Mouse (Mus musculus) stomach, postnatal 0 days (tissue): ENCODE data around the gene Snx8. TPM values are rescaled to one million over a fixed set of nuclear protein-coding genes. Genes with fewer than 3 reads are reported as not detected.

Source experiments
- ATAC-seq: fragments of 200-750 bp; cut with Nextera tagmentation; 2 replicates; pipeline ENCODE4 v1.8.0; 2017; ENCODE audit not compliant: low FRiP score, low TSS enrichment
- DNase-seq: peaks from one replicate; pipeline ENCODE4 v3.0.0-alpha.2; 2016; ENCODE audit warnings: low spot score
- H3K27ac ChIP-seq: fragments of 300-500 bp; sonication (generic); replicated peaks from 2 replicates; pipeline ENCODE4 v1.5.1; 2014; ENCODE audit warnings: mild to moderate bottlenecking, control low read depth
- H3K27me3 ChIP-seq: fragments of 300-500 bp; sonication (generic); 2 replicates; pipeline ENCODE4 v1.6.1; 2014; ENCODE audit warnings: low read length; ENCODE audit not compliant: control insufficient read depth, insufficient read depth
- H3K36me3 ChIP-seq: fragments of 300-500 bp; sonication (generic); 2 replicates; pipeline ENCODE4 v1.6.1; 2014; ENCODE audit warnings: low read length, mixed read lengths; ENCODE audit not compliant: control insufficient read depth, insufficient read depth
- H3K4me1 ChIP-seq: fragments of 300-500 bp; sonication (generic); replicated peaks from 2 replicates; pipeline ENCODE4 v1.6.1; 2014; ENCODE audit warnings: antibody characterized with exemption; ENCODE audit not compliant: control insufficient read depth, insufficient read depth
- H3K4me2 ChIP-seq: fragments of 300-500 bp; sonication (generic); replicated peaks from 2 replicates; pipeline ENCODE4 v1.6.1; 2014; ENCODE audit warnings: low read depth, mild to moderate bottlenecking, control low read depth, moderate library complexity
- H3K4me3 ChIP-seq: fragments of 300-500 bp; sonication (generic); 2 replicates; pipeline ENCODE4 v1.5.1; 2014; ENCODE audit warnings: low read depth, low read length, control low read depth
- H3K9ac ChIP-seq: fragments of 300-500 bp; sonication (generic); 2 replicates; pipeline ENCODE4 v1.6.1; 2014; ENCODE audit warnings: mild to moderate bottlenecking, low read length, control low read depth, mixed read lengths
- H3K9me3 ChIP-seq: fragments of 300-500 bp; sonication (generic); 2 replicates; pipeline ENCODE4 v1.6.1; 2016; ENCODE audit warnings: low read length; ENCODE audit not compliant: control insufficient read depth
- CTCF ChIP-seq: IDR thresholded peaks from 2 replicates; pipeline ENCODE4 v1.5.1; 2016; ENCODE audit warnings: antibody characterized with exemption, low read depth, mild to moderate bottlenecking, moderate library complexity
- EP300 ChIP-seq: optimal IDR thresholded peaks from 2 replicates; pipeline ENCODE3; 2016; ENCODE audit warnings: antibody characterized with exemption
- WGBS: fragments of 180-500 bp; shearing (Covaris S2); extraction: QIAGEN DNeasy Blood & Tissue Kit; methylation state at CpG from one replicate; pipeline ENCODE4 v1.1.7; 2014; 5-methylcytosine and 5-hydroxymethylcytosine counted together
- microRNA-seq: library from miRNA; unstranded; fragments of <30 nt; microRNA quantifications from one replicate; pipeline ENCODE4, GENCODE M21; 2016
- polyA plus RNA-seq: library from polyadenylated mRNA; unstranded; fragments of >200 nt; fragmentation: Nextera tagmentation; extraction: Ambion mirVana; gene quantifications from 2 replicates; pipeline ENCODE4 v1.2.1, GENCODE M21; 2015

The Snx8 gene
- polyA plus RNA-seq, 1 experiment from 2014 or later = 8.6 TPM

DNA sequence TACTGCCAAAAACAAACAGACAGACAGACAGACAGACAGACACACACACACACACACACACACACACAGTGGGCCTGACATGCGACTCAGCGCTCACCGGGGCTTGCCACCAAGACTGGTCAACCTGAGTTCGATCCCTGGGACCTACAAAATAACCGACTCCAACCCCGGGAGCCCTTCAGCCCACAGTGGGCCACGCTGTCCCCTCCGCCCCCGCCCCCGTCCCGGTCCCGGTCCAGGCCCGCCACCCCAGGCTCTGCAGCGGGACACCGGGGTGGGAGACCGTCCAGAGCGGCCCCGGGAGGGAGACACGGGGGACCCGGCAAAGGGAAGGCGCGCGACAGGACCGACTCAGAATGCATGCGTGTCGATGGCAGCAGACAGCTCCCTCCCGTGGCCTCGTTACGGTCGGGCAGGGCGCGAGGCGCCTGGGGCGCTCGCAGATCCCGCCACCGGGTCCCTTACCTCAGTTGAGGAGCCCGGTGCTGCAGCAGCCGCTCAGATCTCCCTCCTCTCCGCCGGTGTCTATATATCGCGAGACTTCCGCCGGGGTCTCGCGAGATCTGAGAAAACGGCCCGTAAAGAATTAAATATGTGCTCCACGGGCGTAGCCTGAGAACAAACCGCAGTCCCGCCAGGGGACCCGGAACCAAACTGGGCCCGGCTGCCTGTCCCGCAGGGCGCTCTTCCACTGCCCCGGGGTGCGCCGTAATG, 67.9 kb downstream of the Snx8 start, which contains the start of the genes Mad1l1 and Nudt1:
Gene Mad1l1 (minus strand): TSS at position 511 of the 714 bp plus-strand sequence.
Gene Nudt1 (plus strand): TSS at position 615 of the 714 bp plus-strand sequence.
- peak within 1 kb of the TSS; percentile 90 for H3K27ac ChIP-seq
- no peaks in the 10 kb centered on the region for H3K9me3 ChIP-seq
- peak within 1 kb of the TSS; percentile 97 for H3K9ac ChIP-seq
- peaks cover 3% of the 10 kb centered on the region; the same call in 1 of the 2 replicates for H3K4me1 ChIP-seq
- TF ChIP-seq CTCF (peak; percentile 49; the same call in 1 of the 2 replicates), EP300 (peak; percentile 100)
- peak within 1 kb of the TSS; percentile 78 for H3K4me3 ChIP-seq
- H3K27me3 ChIP-seq = no peaks in the 10 kb centered on the region
- H3K36me3 ChIP-seq = no peaks in the 10 kb centered on the region
- peak within 1 kb of the TSS; percentile 95 for H3K4me2 ChIP-seq
- peak; percentile 95 for ATAC-seq
- under 1% methylated on average over 58 of the region's 60 CpGs for WGBS
- peak; percentile 94 for DNase-seq

DNA sequence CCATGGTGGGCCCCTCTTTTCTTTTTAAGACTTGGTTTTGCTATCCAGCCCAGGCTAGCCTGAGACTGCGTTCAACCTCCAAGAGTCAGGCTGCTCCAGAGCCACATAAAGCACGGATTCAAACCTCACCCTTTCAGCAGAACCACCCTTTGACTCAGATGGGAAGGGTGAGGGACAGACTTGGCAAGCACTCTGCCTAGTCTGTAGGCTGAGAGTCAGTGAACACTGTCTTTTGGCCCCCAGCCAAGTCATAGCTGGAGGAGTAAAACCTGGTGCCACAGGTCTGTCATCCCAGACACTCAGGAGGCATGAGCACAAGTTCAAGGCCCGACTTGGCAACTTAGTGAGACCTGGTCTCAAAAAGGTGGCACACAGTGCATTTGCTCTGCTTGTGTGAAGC, 72.3 kb downstream of the Snx8 start:
- no peak overlapping the region for H3K4me2 ChIP-seq
- H3K4me1 ChIP-seq = peaks cover 3% of the 10 kb centered on the region; the same call in 1 of the 2 replicates
- DNase-seq (no peak), ATAC-seq (no peak)
- no peak overlapping the region for H3K4me3 ChIP-seq
- H3K9ac ChIP-seq = no peak overlapping the region
- peaks cover 9% of the 10 kb centered on the region; the same call in 1 of the 2 replicates for H3K36me3 ChIP-seq
- H3K27me3 ChIP-seq = no peaks in the 10 kb centered on the region
- no peak for TF ChIP-seq CTCF
- TF ChIP-seq EP300 = no peak
- WGBS = 69% methylated on average over 3 of the region's 3 CpGs
- H3K9me3 ChIP-seq = no peaks in the 10 kb centered on the region
- H3K27ac ChIP-seq = no peak overlapping the region

DNA sequence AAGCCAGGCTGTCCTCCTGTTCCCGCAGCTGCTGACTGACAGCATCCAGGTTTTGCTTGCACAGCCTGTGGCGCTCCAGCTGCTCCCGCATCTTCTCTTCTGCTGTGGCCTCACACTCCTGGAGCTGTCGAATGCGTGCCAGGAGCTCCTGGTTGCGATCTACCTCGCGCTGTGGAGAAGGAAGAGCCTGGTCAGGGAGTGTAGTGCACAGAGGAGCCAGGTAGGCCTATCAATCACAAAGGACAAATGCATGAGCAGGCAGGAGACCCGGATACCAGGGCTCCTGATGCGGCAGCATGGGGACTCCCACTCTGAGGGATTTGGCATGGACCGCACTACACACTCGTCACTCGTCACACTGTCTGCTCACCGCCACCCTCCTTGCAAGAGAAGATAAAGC, 81.5 kb downstream of the Snx8 start:
- Histone ChIP-seq H3K9ac (no peak overlapping the region), H3K4me2 (no peak overlapping the region), H3K27ac (no peak overlapping the region), H3K9me3 (no peaks in the 10 kb centered on the region), H3K27me3 (no peaks in the 10 kb centered on the region), H3K4me3 (no peak overlapping the region), H3K4me1 (no peaks in the 10 kb centered on the region), H3K36me3 (peaks cover 23% of the 10 kb centered on the region)
- DNase-seq = no peak
- WGBS = 91% methylated on average over 14 of the region's 14 CpGs
- no peak for ATAC-seq
- TF ChIP-seq EP300 = no peak
- no peak for TF ChIP-seq CTCF

DNA sequence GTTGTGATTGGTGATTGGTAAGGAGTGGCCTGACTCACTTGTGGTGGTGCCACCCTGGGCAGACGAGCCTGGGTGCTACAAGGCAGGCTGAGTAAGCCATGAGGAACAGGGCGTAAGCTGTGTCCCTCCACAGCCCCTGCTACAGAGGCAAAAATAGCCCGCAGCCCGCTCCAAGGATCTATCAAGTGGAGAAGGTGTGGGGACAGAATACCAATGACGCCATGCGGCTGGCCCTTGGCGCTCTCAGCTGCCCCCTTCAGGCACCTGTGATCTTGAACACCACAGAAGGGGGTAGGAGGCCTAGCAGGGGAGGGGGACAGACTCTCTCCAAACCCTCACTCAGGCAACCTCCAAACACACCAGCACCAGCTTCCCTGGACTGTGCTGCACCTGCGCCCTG, 83.0 kb downstream of the Snx8 start:
- no peak overlapping the region for H3K4me2 ChIP-seq
- no peaks in the 10 kb centered on the region for H3K27me3 ChIP-seq
- H3K4me1 ChIP-seq = no peaks in the 10 kb centered on the region
- H3K9me3 ChIP-seq = no peaks in the 10 kb centered on the region
- no peak overlapping the region for H3K9ac ChIP-seq
- no peak overlapping the region for H3K27ac ChIP-seq
- no peak for ATAC-seq
- no peak overlapping the region for H3K4me3 ChIP-seq
- TF ChIP-seq CTCF (no peak), EP300 (no peak)
- DNase-seq = no peak
- 89% methylated on average over 8 of the region's 8 CpGs for WGBS
- peaks cover 28% of the 10 kb centered on the region for H3K36me3 ChIP-seq

DNA sequence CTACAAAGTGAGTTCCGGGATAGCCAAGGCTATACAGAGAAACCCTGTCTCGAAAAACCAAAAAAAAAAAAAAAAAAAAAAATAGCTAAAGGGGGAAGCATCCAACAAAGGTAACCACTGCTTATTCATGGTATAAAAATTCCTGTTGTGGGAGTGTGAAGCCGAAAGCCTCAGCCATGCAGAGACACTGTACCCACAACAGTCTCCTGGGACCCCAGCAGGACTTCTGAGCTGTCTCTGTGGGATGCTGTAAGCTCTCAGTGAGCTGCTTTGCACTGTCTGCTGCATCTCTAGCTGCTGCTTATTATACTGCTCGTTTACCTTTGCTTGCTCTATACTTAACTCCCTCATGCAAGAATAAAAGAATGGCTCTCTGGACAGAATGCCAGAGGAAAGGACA, 90.8 kb downstream of the Snx8 start:
- H3K36me3 ChIP-seq = peaks cover 21% of the 10 kb centered on the region
- no peak overlapping the region for H3K27ac ChIP-seq
- H3K4me1 ChIP-seq = no peaks in the 10 kb centered on the region
- no peak overlapping the region for H3K4me2 ChIP-seq
- no peaks in the 10 kb centered on the region for H3K27me3 ChIP-seq
- ATAC-seq (no peak), DNase-seq (no peak)
- TF ChIP-seq EP300 = no peak
- no peak for TF ChIP-seq CTCF
- no peaks in the 10 kb centered on the region for H3K9me3 ChIP-seq
- H3K9ac ChIP-seq = no peak overlapping the region
- 92% methylated on average over 4 of the region's 4 CpGs for WGBS
- no peak overlapping the region for H3K4me3 ChIP-seq

DNA sequence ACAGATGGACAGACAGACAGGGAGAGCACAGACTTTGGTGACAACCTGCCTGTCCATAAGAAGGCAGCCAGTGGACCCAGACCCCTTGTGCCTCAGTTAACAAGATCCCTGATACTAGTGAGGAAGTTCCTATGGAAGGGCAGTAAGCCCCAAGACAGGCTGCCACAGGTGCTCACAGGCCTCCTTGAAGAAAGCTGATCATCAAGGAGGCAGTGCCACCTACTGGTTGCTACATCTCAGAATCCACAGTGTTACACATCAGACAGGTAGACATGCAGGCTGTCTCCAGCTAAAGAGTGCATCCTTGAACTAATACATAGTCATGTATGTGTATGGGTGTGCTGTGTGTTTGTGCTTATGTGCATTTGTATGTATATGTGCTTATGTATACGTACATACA, 96.9 kb downstream of the Snx8 start:
- no peaks in the 10 kb centered on the region for H3K4me1 ChIP-seq
- no peak overlapping the region for H3K4me2 ChIP-seq
- WGBS = 76% methylated on average over 1 of the region's 1 CpGs
- peak; percentile 91 for TF ChIP-seq CTCF
- TF ChIP-seq EP300 = no peak
- H3K9ac ChIP-seq = no peak overlapping the region
- no peak overlapping the region for H3K4me3 ChIP-seq
- DNase-seq = peak; percentile 71
- H3K27ac ChIP-seq = no peak overlapping the region
- no peaks in the 10 kb centered on the region for H3K9me3 ChIP-seq
- H3K36me3 ChIP-seq = peaks cover 8% of the 10 kb centered on the region; the same call in 1 of the 2 replicates
- no peaks in the 10 kb centered on the region for H3K27me3 ChIP-seq
- ATAC-seq = no peak

Small RNA genes lying within 50 kb of the gene (microRNA-seq; reads per million reads assigned to microRNA genes)
- not detected for gene Mir7038

Other genes starting within 250 kb of the Snx8 start
- gene Mad1l1, start 67.7 kb downstream of the Snx8 start, polyA plus RNA-seq = 14.2 and 15.3 TPM in 2 replicates
- gene Nudt1, start 67.6 kb downstream of the Snx8 start, polyA plus RNA-seq = 24.8 and 25.3 TPM in 2 replicates
- 11.4 and 12.4 TPM in 2 replicates for gene Mrm2, start 57.4 kb downstream of the Snx8 start, polyA plus RNA-seq
- 61.8 and 66.5 TPM in 2 replicates for gene Eif3b, start 30.1 kb upstream of the Snx8 start, polyA plus RNA-seq
- gene Gm4869, start 56.4 kb upstream of the Snx8 start, polyA plus RNA-seq = not detected in 2 replicates
- gene Chst12, start 116.3 kb upstream of the Snx8 start, polyA plus RNA-seq = 12.8 and 15.8 TPM in 2 replicates
- 0.17 TPM in 2 replicates for gene Grifin, start 175.8 kb upstream of the Snx8 start, polyA plus RNA-seq
- 11.1 and 11.4 TPM in 2 replicates for gene Lfng, start 218.1 kb upstream of the Snx8 start, polyA plus RNA-seq